Mouse (Mus musculus): Measurements from ENCODE around the gene Nhej1. TPM values are rescaled to one million over a fixed set of nuclear protein-coding genes. Genes with fewer than 3 reads are reported as not detected.

Gene Nhej1
- polyA plus RNA-seq, 1 experiment: 6.3 TPM

- TF ChIP-seq POLR2A (IDR thresholded peaks at IDR 0.05; ENCODE audit: borderline replicate concordance, low read depth, low read length) (no peak), CTCF (IDR thresholded peaks at IDR 0.05; ENCODE audit: low read depth, low read length) (no peak)
- Histone ChIP-seq H3K4me3 (ENCODE audit: insufficient read depth, low read length) (no peak overlapping the region), H3K27ac (ENCODE audit: insufficient read depth, low read depth, low read length) (no peak overlapping the region), H3K4me1 (ENCODE audit: control insufficient read depth, insufficient read depth, low read length) (peaks cover 17% of the 10 kb centered on the region)
Observed at GRCm38 (mm10) chr1:75147411-75148135, 22.6 kb upstream of the Nhej1 start.

- Histone ChIP-seq H3K4me3 (ENCODE audit: insufficient read depth, low read length) (no peak overlapping the region), H3K27ac (ENCODE audit: insufficient read depth, low read depth, low read length) (no peak overlapping the region), H3K4me1 (ENCODE audit: control insufficient read depth, insufficient read depth, low read length) (peaks cover 17% of the 10 kb centered on the region)
- TF ChIP-seq POLR2A (IDR thresholded peaks at IDR 0.05; ENCODE audit: borderline replicate concordance, low read depth, low read length) (no peak), CTCF (IDR thresholded peaks at IDR 0.05; ENCODE audit: low read depth, low read length) (no peak)
Observed at GRCm38 (mm10) chr1:75145589-75145988, 20.6 kb upstream of the Nhej1 start.

GRCm38 (mm10) chr1:75142301-75143261, 17.6 kb upstream of the Nhej1 start, which contains the start of the genes Cnppd1 and Retreg2:
TSS of gene Cnppd1 (minus strand) at chr1:75142711.
TSS of gene Retreg2 (plus strand) at chr1:75142778.
- H3K27ac ChIP-seq (ENCODE audit: insufficient read depth, low read depth, low read length): peak within 1 kb of the TSS; percentile 97
- TF ChIP-seq CTCF (IDR thresholded peaks at IDR 0.05; ENCODE audit: low read depth, low read length): no peak
- peaks cover 22% of the 10 kb centered on the region for H3K4me1 ChIP-seq (ENCODE audit: control insufficient read depth, insufficient read depth, low read length)
- H3K4me3 ChIP-seq (ENCODE audit: insufficient read depth, low read length): peak within 1 kb of the TSS; percentile 99

- H3K4me1 ChIP-seq (ENCODE audit: control insufficient read depth, insufficient read depth, low read length): peaks cover 22% of the 10 kb centered on the region
- H3K27ac ChIP-seq (ENCODE audit: insufficient read depth, low read depth, low read length): peak overlapping the region; percentile 97
- TF ChIP-seq POLR2A (IDR thresholded peaks at IDR 0.05; ENCODE audit: borderline replicate concordance, low read depth, low read length): peak; percentile 74; the same call in 1 of the 2 replicates
- TF ChIP-seq CTCF (IDR thresholded peaks at IDR 0.05; ENCODE audit: low read depth, low read length): no peak
- H3K4me3 ChIP-seq (ENCODE audit: insufficient read depth, low read length): peak overlapping the region; percentile 99
Observed at GRCm38 (mm10) chr1:75141486-75142190, 16.6 kb upstream of the Nhej1 start.

GRCm38 (mm10) chr1:75140601-75141190, 15.7 kb upstream of the Nhej1 start:
- peak overlapping the region; percentile 97 for H3K27ac ChIP-seq (ENCODE audit: insufficient read depth, low read depth, low read length)
- H3K4me3 ChIP-seq (ENCODE audit: insufficient read depth, low read length): peak overlapping the region; percentile 99
- peaks cover 22% of the 10 kb centered on the region for H3K4me1 ChIP-seq (ENCODE audit: control insufficient read depth, insufficient read depth, low read length)
- TF ChIP-seq CTCF (IDR thresholded peaks at IDR 0.05; ENCODE audit: low read depth, low read length) (no peak), POLR2A (IDR thresholded peaks at IDR 0.05; ENCODE audit: borderline replicate concordance, low read depth, low read length) (no peak)

GRCm38 (mm10) chr1:75138448-75138847, 13.4 kb upstream of the Nhej1 start:
- Histone ChIP-seq H3K27ac (ENCODE audit: insufficient read depth, low read depth, low read length) (no peak overlapping the region), H3K4me1 (ENCODE audit: control insufficient read depth, insufficient read depth, low read length) (peaks cover 4% of the 10 kb centered on the region), H3K4me3 (ENCODE audit: insufficient read depth, low read length) (no peak overlapping the region)
- no peak for TF ChIP-seq CTCF (IDR thresholded peaks at IDR 0.05; ENCODE audit: low read depth, low read length)
- TF ChIP-seq POLR2A (IDR thresholded peaks at IDR 0.05; ENCODE audit: borderline replicate concordance, low read depth, low read length): no peak

GRCm38 (mm10) chr1:75136730-75137129, 11.7 kb upstream of the Nhej1 start:
- peaks cover 4% of the 10 kb centered on the region for H3K4me1 ChIP-seq (ENCODE audit: control insufficient read depth, insufficient read depth, low read length)
- no peak overlapping the region for H3K27ac ChIP-seq (ENCODE audit: insufficient read depth, low read depth, low read length)

GRCm38 (mm10) chr1:75136293-75136692, 11.3 kb upstream of the Nhej1 start:
- TF ChIP-seq CTCF (IDR thresholded peaks at IDR 0.05; ENCODE audit: low read depth, low read length): no peak
- H3K27ac ChIP-seq (ENCODE audit: insufficient read depth, low read depth, low read length): no peak overlapping the region
- H3K4me1 ChIP-seq (ENCODE audit: control insufficient read depth, insufficient read depth, low read length): peaks cover 4% of the 10 kb centered on the region
- no peak overlapping the region for H3K4me3 ChIP-seq (ENCODE audit: insufficient read depth, low read length)

More at GRCm38 (mm10) chr1:75136730-75137129, 11.7 kb upstream of the Nhej1 start:
- TF ChIP-seq CTCF (IDR thresholded peaks at IDR 0.05; ENCODE audit: low read depth, low read length) (no peak), POLR2A (IDR thresholded peaks at IDR 0.05; ENCODE audit: borderline replicate concordance, low read depth, low read length) (no peak)
- H3K4me3 ChIP-seq (ENCODE audit: insufficient read depth, low read length): no peak overlapping the region

Data from bone marrow macrophage, adult 2 months (primary cell).